Mouse (Mus musculus): Measurements from ENCODE around the gene Usp25.

DNA sequence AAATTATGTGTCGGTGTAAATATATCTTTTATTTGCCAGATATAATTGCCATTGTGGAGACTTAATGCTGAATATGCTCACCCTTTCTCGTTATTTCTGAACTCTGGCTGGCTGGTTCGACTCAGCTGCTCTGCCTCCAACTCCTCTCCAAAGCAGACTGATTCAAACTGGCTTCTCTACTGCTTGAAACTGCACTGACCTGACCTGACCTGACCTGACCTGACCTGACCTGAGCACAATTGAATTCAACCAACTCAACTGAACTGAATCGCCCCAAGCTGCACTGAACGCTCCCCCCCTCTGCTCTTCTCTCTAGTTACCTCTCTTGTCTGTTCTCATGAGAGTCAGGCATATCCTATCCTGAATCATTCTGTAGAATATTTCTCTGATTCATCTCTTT, 42.3 kb upstream of the Usp25 start:
- TF ChIP-seq POLR2A (IDR thresholded peaks at IDR 0.05; ENCODE audit: low read depth, low read length) (no peak), CTCF (IDR thresholded peaks at IDR 0.05; ENCODE audit: borderline replicate concordance, insufficient read depth, low read length) (no peak)
